Mouse (Mus musculus): ENCODE measurements around the gene Rnf6. TPM values are rescaled to one million over a fixed set of nuclear protein-coding genes. Genes with fewer than 3 reads are reported as not detected.

The Rnf6 gene
- 10 to 100 TPM; 36.8 to 46.9 TPM for total RNA-seq (2021)
- long read RNA-seq, experiment 1, transcript Rnf6-206 (5 exons, 3,452 nt), result major isoform, 31 of 64 reads
- long read RNA-seq, experiment 1, transcript Rnf6-201 (5 exons, 2,388 nt), result minor isoform, 6 of 64 reads
- long read RNA-seq, experiment 1, partial matches to known transcripts, result 22 of 64 reads
- long read RNA-seq, experiment 1, other reads (novel, unspliced or antisense), result 3 of 64 reads
- long read RNA-seq, experiment 2, transcript Rnf6-206 (5 exons, 3,452 nt), result major isoform, 47 of 84 reads
- long read RNA-seq, experiment 2, transcript Rnf6-201 (5 exons, 2,388 nt), result minor isoform, 11 of 84 reads
- long read RNA-seq, experiment 2, partial matches to known transcripts, result 17 of 84 reads
- long read RNA-seq, experiment 2, other reads (novel, unspliced or antisense), result 8 of 84 reads

GRCm38 (mm10) chr5:146220879-146221714, at the start of gene Rnf6:
Gene Rnf6 (minus strand): TSS chr5:146221555.
- peak; percentile 82 to 95 for DNase-seq (ENCODE audit: low spot score in 2 of 2)

- no peak for DNase-seq (ENCODE audit: low spot score in 2 of 2)
Observed at GRCm38 (mm10) chr5:146270593-146270992, 49.2 kb upstream of the Rnf6 start.

GRCm38 (mm10) chr5:146267776-146268175, 46.4 kb upstream of the Rnf6 start:
- DNase-seq (ENCODE audit: low spot score in 2 of 2), result no peak

GRCm38 (mm10) chr5:146265934-146266591, 44.7 kb upstream of the Rnf6 start:
- DNase-seq (ENCODE audit: low spot score in 2 of 2), result no peak

- no peak for DNase-seq (ENCODE audit: low spot score in 2 of 2)
Observed at GRCm38 (mm10) chr5:146260003-146260402, 38.6 kb upstream of the Rnf6 start.

GRCm38 (mm10) chr5:146253644-146254043, 32.3 kb upstream of the Rnf6 start:
- no peak for DNase-seq (ENCODE audit: low spot score in 2 of 2)

- DNase-seq (ENCODE audit: low spot score in 2 of 2), result no peak
Observed at GRCm38 (mm10) chr5:146251663-146252429, 30.5 kb upstream of the Rnf6 start.

GRCm38 (mm10) chr5:146250369-146251075, 29.2 kb upstream of the Rnf6 start:
- no peak for DNase-seq (ENCODE audit: low spot score in 2 of 2)

GRCm38 (mm10) chr5:146248746-146249145, 27.4 kb upstream of the Rnf6 start:
- DNase-seq (ENCODE audit: low spot score in 2 of 2), result no peak

- no peak for DNase-seq (ENCODE audit: low spot score in 2 of 2)
Observed at GRCm38 (mm10) chr5:146247709-146248108, 26.4 kb upstream of the Rnf6 start.

GRCm38 (mm10) chr5:146246386-146246785, 25.0 kb upstream of the Rnf6 start:
- no peak for DNase-seq (ENCODE audit: low spot score in 2 of 2)

- DNase-seq (ENCODE audit: low spot score in 2 of 2), result no peak
Observed at GRCm38 (mm10) chr5:146245646-146246370, 24.5 kb upstream of the Rnf6 start.

GRCm38 (mm10) chr5:146245193-146245592, 23.8 kb upstream of the Rnf6 start:
- no peak for DNase-seq (ENCODE audit: low spot score in 2 of 2)

- DNase-seq (ENCODE audit: low spot score in 2 of 2), result no peak
Observed at GRCm38 (mm10) chr5:146241202-146241601, 19.8 kb upstream of the Rnf6 start.

GRCm38 (mm10) chr5:146240771-146241170, 19.4 kb upstream of the Rnf6 start:
- no peak for DNase-seq (ENCODE audit: low spot score in 2 of 2)

- DNase-seq (ENCODE audit: low spot score in 2 of 2), result no peak
Observed at GRCm38 (mm10) chr5:146238274-146238673, 16.9 kb upstream of the Rnf6 start.

GRCm38 (mm10) chr5:146234336-146234735, 13.0 kb upstream of the Rnf6 start:
- no peak for DNase-seq (ENCODE audit: low spot score in 2 of 2)

GRCm38 (mm10) chr5:146232816-146233215, 11.5 kb upstream of the Rnf6 start:
- no peak for DNase-seq (ENCODE audit: low spot score in 2 of 2)

- DNase-seq (ENCODE audit: low spot score in 2 of 2), result no peak
Observed at GRCm38 (mm10) chr5:146232056-146232675, 10.8 kb upstream of the Rnf6 start.
